Mouse (Mus musculus) limb, embryonic 11.5 days (tissue): ENCODE results near the gene Rpl23. TPM values are rescaled to one million over a fixed set of nuclear protein-coding genes. Genes with fewer than 3 reads are reported as not detected.
"Not testable (repeated sequence)": the region's sequence is repeated elsewhere in the genome, so short reads cannot be mapped to it uniquely, and the experiment has no call there.

ENCODE experiments used
- ATAC-seq: fragments of 200-750 bp; cut with Nextera tagmentation; 2 replicates; pipeline ENCODE4 v1.8.0; 2017; ENCODE audit warnings: low read depth; ENCODE audit not compliant: insufficient number of reproducible peaks, low FRiP score, low TSS enrichment
- DNase-seq: peaks from one replicate; pipeline ENCODE4 v3.0.0-alpha.2; 2015; ENCODE audit warnings: low spot score
- H3K27ac ChIP-seq: fragments of 300-500 bp; sonication (generic); replicated peaks from 2 replicates; pipeline ENCODE4 v1.5.1; 2014; ENCODE audit warnings: low read depth, mild to moderate bottlenecking, low read length
- H3K27me3 ChIP-seq: fragments of 300-500 bp; sonication (generic); 2 replicates; pipeline ENCODE4 v1.6.1; 2014; ENCODE audit warnings: mild to moderate bottlenecking, low read length, mixed read lengths; ENCODE audit not compliant: control insufficient read depth, insufficient read depth
- H3K36me3 ChIP-seq: fragments of 300-500 bp; sonication (generic); 2 replicates; pipeline ENCODE4 v1.6.1; 2014; ENCODE audit warnings: mild to moderate bottlenecking, low read length, moderate library complexity, mixed read lengths; ENCODE audit not compliant: control insufficient read depth, insufficient read depth
- H3K4me1 ChIP-seq: fragments of 300-500 bp; sonication (generic); 2 replicates; pipeline ENCODE4 v1.6.1; 2014; ENCODE audit warnings: low read length, mixed read lengths; ENCODE audit not compliant: control insufficient read depth, insufficient read depth
- H3K4me2 ChIP-seq: fragments of 300-500 bp; sonication (generic); 2 replicates; pipeline ENCODE4 v1.6.1; 2014; ENCODE audit warnings: low read depth, mild to moderate bottlenecking, moderate library complexity; ENCODE audit not compliant: severe bottlenecking
- H3K4me3 ChIP-seq: fragments of 300-500 bp; sonication (generic); 2 replicates; pipeline ENCODE4 v1.5.1; 2014; ENCODE audit warnings: low read depth, low read length
- H3K9ac ChIP-seq: fragments of 300-500 bp; sonication (generic); 2 replicates; pipeline ENCODE4 v1.6.1; 2014; ENCODE audit warnings: mild to moderate bottlenecking, low read length
- H3K9me3 ChIP-seq: fragments of 300-500 bp; sonication (generic); 2 replicates; pipeline ENCODE4 v1.6.1; 2016; ENCODE audit warnings: low read length; ENCODE audit not compliant: control insufficient read depth
- WGBS: fragments of 180-500 bp; shearing (Covaris S2); extraction: QIAGEN DNeasy Blood & Tissue Kit; methylation state at CpG from one replicate; pipeline ENCODE4 v1.1.7; 2014; 5-methylcytosine and 5-hydroxymethylcytosine counted together
- polyA plus RNA-seq: library from polyadenylated mRNA; unstranded; fragments of >200 nt; fragmentation: Nextera tagmentation; extraction: Ambion mirVana; gene quantifications from 2 replicates; pipeline ENCODE4 v1.2.1, GENCODE M21; 2014

The Rpl23 gene
- polyA plus RNA-seq, 1 experiment from 2014 or later, result 576 TPM

DNA sequence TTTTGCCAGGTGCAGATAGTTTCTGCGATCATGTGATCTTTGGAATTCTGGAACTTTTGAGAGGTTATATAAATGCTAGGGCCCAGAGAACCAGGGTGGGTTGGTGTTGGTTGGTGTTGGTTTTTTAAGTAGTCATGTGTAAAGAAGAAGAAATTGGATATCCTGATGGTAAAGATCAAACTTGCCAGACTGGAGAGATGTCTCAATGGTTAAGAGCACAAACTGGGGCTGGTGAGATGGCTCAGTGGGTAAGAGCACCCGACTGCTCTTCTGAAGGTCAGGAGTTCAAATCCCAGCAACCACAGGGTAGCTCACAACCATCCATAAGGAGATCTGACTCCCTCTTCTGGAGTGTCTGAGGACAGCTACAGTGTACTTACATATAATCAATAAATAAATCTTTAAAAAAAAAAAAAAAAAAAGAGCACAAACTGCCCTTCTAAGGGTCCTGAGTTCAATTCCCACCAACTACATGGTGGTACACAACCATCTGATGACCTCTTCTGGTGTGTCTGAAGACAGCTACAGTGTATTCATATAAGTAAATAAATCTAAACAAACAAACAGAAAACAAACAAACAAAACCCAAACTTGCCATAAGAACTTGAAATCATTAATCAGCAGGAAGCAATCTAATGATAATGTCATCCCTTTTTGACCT, 8.7 kb upstream of the Rpl23 start:
- H3K9me3 ChIP-seq, H3K9ac ChIP-seq, H3K4me2 ChIP-seq, H3K27me3 ChIP-seq, H3K4me1 ChIP-seq, DNase-seq, H3K4me3 ChIP-seq, ATAC-seq, H3K36me3 ChIP-seq, H3K27ac ChIP-seq: not testable (repeated sequence)
- WGBS, result 75% methylated on average over 2 of the region's 2 CpGs

DNA sequence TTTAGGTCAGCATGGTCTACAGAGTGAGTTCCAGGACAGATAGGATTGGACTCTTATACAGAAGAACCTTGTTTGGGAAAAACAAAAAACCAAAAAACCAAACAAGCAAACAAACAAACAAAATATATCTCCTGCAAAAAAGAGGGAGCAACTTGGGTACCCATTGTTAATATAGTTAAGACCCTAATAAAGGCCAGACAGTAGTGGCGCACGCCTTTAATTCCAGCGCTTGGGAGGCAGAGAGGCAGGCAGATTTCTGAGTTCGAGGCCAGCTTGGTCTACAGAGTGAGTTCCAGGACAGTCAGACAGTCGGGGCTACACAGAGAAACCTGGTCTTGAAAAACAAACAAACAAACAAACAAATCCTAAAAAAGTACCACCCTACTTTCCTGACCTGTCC, 7.5 kb upstream of the Rpl23 start:
- Histone ChIP-seq H3K9me3 (no peaks in the 10 kb centered on the region), H3K9ac (no peak overlapping the region), H3K27me3 (no peaks in the 10 kb centered on the region), H3K36me3 (no peaks in the 10 kb centered on the region), H3K4me2 (no peak overlapping the region), H3K27ac (no peak overlapping the region), H3K4me3 (no peak overlapping the region), H3K4me1 (no peaks in the 10 kb centered on the region)
- no peak for ATAC-seq
- no peak for DNase-seq
- 88% methylated on average over 5 of the region's 5 CpGs for WGBS

DNA sequence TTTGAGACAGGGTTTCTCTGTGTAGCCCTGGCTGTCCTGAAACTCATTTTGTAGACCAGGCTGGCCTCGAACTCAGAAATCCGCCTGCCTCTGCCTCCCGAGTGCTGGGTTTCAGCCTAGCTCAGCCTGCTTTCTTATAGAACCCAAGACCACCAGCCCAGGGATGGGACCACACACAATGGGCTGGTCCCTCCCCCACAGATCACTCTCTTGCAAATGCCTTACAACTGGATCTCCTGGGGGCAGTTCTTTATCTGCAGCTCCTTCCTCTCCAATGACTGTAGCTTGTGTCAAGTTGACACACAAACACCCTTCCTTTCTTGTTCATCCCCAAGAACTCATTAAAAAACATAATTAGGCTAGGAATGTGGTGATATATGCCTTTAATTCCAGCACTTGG, 5.7 kb upstream of the Rpl23 start:
- no peaks in the 10 kb centered on the region for H3K27me3 ChIP-seq
- no peak overlapping the region for H3K9ac ChIP-seq
- no peaks in the 10 kb centered on the region for H3K4me1 ChIP-seq
- DNase-seq (no peak), ATAC-seq (no peak)
- no peak overlapping the region for H3K27ac ChIP-seq
- no peaks in the 10 kb centered on the region for H3K9me3 ChIP-seq
- H3K36me3 ChIP-seq, result no peaks in the 10 kb centered on the region
- no peak overlapping the region for H3K4me2 ChIP-seq
- 95% methylated on average over 3 of the region's 3 CpGs for WGBS
- H3K4me3 ChIP-seq, result no peak overlapping the region

DNA sequence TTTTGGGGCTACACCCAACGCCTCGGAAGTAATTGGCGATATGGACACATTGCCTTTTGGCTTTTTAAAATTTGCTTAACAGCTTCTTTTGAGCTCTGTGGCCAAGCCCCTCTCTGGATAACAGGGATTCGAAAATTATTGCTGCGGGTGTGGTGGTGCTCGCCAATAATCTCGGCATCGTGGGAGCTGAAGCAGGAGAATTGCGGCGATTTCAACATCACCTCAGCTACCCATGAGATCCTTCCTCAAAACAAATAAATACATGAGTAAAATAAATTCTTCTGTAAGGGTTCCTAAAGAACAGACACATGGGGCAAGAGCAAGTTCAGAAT, 293 bp upstream of the Rpl23 start:
- DNase-seq (no peak), ATAC-seq (no peak)
- Histone ChIP-seq H3K4me1 (peaks cover 11% of the 10 kb centered on the region; the same call in 1 of the 2 replicates), H3K27me3 (no peaks in the 10 kb centered on the region), H3K27ac (peak overlapping the region; percentile 81; the same call in 1 of the 2 replicates), H3K4me2 (peak overlapping the region; percentile 62), H3K36me3 (peaks cover 28% of the 10 kb centered on the region), H3K4me3 (peak overlapping the region; percentile 97), H3K9me3 (no peaks in the 10 kb centered on the region), H3K9ac (peak overlapping the region; percentile 99)
- under 1% methylated on average over 10 of the region's 10 CpGs for WGBS

DNA sequence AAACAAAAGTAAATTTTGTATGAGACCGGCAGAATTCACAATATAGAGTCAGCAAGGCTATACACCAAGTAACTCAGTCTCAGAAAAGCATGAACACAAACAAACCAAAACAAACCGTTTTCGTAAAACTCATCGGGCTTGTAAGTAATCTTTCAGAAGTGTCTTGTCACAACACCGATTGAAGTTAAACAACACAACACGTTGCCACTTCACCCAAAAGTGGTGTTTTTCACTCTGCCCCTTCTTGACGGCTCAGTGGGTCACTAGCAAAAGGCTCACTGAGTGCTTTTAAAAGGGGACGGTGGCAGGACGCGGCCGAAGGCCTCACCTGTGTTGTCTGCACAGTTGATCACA, 782 bp downstream of the Rpl23 start:
- DNase-seq, result no peak
- Histone ChIP-seq H3K9me3 (no peaks in the 10 kb centered on the region), H3K36me3 (peaks cover 37% of the 10 kb centered on the region), H3K4me2 (peak overlapping the region; percentile 65), H3K4me3 (peak overlapping the region; percentile 97), H3K9ac (peak overlapping the region; percentile 99), H3K27me3 (no peaks in the 10 kb centered on the region), H3K27ac (no peak overlapping the region), H3K4me1 (peaks cover 11% of the 10 kb centered on the region; the same call in 1 of the 2 replicates)
- no peak for ATAC-seq
- WGBS, result 2% methylated on average over 11 of the region's 11 CpGs

DNA sequence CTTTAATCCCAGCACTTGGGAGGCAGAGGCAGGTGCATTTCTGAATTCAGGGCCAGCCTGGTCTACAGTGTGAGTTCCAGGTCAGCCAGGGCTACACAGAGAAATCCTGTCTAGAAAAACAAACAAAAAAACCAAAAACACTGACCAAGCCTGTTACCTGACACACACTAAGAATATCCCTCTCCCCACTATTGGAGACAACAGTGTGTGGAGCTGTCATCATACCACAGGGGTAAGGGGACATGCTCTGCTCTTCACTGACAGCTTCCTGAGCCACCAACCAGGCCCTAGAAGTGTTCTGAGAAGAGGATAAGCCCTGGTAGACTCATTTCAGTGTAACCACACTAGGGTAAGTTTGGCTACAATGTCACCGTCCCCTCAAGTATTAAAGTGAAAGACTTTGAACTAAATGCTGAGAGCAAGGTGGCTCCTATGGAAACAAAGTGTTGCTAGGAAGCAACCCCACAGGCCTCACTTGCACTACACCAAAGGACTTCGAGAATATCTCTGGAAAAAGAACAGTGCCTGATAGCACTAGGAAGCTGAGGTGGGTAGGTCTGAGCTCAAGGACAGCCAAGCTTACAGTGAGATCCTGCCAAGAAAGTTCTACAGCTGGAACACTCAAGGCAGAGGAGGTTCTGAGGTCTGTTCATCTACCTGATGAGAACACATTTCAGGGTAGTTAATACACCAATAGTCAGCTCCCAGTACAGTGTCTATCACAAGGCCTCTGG, 2.1 kb downstream of the Rpl23 start:
- DNase-seq (no peak), ATAC-seq (no peak)
- H3K4me2 ChIP-seq, result peak overlapping the region; percentile 65
- no peaks in the 10 kb centered on the region for H3K27me3 ChIP-seq
- peak overlapping the region; percentile 97 for H3K4me3 ChIP-seq
- no peak overlapping the region for H3K27ac ChIP-seq
- 90% methylated on average over 2 of the region's 2 CpGs for WGBS
- H3K9me3 ChIP-seq, result no peaks in the 10 kb centered on the region
- H3K4me1 ChIP-seq, result peaks cover 11% of the 10 kb centered on the region; the same call in 1 of the 2 replicates
- H3K36me3 ChIP-seq, result peaks cover 38% of the 10 kb centered on the region
- peak overlapping the region; percentile 2; the same call in 1 of the 2 replicates for H3K9ac ChIP-seq

DNA sequence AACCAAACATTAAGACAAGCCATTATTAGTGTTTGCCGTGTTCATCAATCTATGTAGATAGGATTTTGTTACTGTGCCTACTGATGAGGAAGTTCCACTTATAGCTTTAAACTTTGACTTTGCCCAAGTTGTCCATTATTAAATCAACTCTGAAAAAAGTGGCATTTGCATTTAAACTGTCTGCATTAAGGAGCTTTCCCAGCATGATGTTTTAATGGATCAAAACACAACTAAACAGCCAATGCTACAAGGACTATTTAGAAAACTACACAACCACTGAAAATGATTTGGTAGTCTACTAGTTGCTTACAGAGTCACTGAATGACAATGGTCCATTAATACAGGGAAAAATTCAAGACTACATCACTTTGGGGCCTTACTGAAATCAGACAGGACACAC, 3.3 kb downstream of the Rpl23 start:
- no peak overlapping the region for H3K4me3 ChIP-seq
- ATAC-seq, result no peak
- no peak for DNase-seq
- no peaks in the 10 kb centered on the region for H3K27me3 ChIP-seq
- peaks cover 38% of the 10 kb centered on the region for H3K36me3 ChIP-seq
- H3K4me1 ChIP-seq, result peaks cover 11% of the 10 kb centered on the region; the same call in 1 of the 2 replicates
- no peaks in the 10 kb centered on the region for H3K9me3 ChIP-seq
- 96% methylated on average over 1 of the region's 1 CpGs for WGBS
- no peak overlapping the region for H3K9ac ChIP-seq
- H3K4me2 ChIP-seq, result no peak overlapping the region
- no peak overlapping the region for H3K27ac ChIP-seq

DNA sequence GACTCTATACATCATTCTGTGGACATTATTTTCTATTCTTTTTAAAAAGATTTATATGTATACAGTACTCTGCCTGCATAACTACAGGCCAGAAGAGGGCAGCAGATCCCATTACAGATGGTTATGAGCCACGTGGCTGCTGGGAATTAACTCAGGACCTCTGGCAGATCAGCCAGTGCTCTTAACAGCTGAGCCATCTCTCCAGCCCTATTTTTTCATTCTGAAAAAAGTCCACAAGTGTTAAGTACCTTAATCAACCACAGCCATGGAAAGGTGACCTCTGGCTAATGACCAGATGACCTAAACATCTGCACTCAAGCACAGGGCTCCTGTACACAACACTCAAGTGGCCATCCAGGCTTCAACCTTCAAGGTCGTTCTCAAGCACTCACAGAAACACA, 5.1 kb downstream of the Rpl23 start:
- Histone ChIP-seq H3K4me3 (no peak overlapping the region), H3K27ac (no peak overlapping the region), H3K36me3 (peaks cover 38% of the 10 kb centered on the region), H3K4me1 (peaks cover 11% of the 10 kb centered on the region; the same call in 1 of the 2 replicates), H3K9me3 (no peaks in the 10 kb centered on the region), H3K27me3 (no peaks in the 10 kb centered on the region), H3K9ac (no peak overlapping the region), H3K4me2 (no peak overlapping the region)
- peak; percentile 20; the same call in 1 of the 2 replicates for ATAC-seq
- 39% methylated on average over 2 of the region's 2 CpGs for WGBS
- peak; percentile 40 for DNase-seq
